Mouse (Mus musculus) liver, embryonic 14.5 days (tissue): ENCODE data around the gene Cidec. TPM values are rescaled to one million over a fixed set of nuclear protein-coding genes. Genes with fewer than 3 reads are reported as not detected.

Source experiments
- ATAC-seq: fragments of 200-750 bp; cut with Nextera tagmentation; 2 replicates; pipeline ENCODE4 v1.8.0; 2017; ENCODE audit warnings: moderate number of reproducible peaks, mild to moderate bottlenecking, moderate library complexity; ENCODE audit not compliant: insufficient read depth
- DNase-seq, 3 experiments: peaks; one replicate each; pipeline ENCODE4 v3.0.0-alpha.2; 2012 to 2013; ENCODE audit warnings: low read depth in 3 of 3, low spot score in 3 of 3
- H3K27ac ChIP-seq: fragments of 300-500 bp; sonication (generic); 2 replicates; pipeline ENCODE4 v1.5.1; 2014; ENCODE audit warnings: moderate library complexity, mild to moderate bottlenecking, control low read depth, inconsistent platforms
- H3K27me3 ChIP-seq: fragments of 300-500 bp; sonication (generic); 2 replicates; pipeline ENCODE4 v1.6.1; 2014; ENCODE audit warnings: mild to moderate bottlenecking, low read length, moderate library complexity; ENCODE audit not compliant: control insufficient read depth, insufficient read depth
- H3K36me3 ChIP-seq: fragments of 300-500 bp; sonication (generic); replicated peaks from 2 replicates; pipeline ENCODE4 v1.6.1; 2014; ENCODE audit warnings: low read depth; ENCODE audit not compliant: control insufficient read depth, insufficient read depth
- H3K4me1 ChIP-seq, 2 experiments: fragments of 200-500 bp in 1 of 2; fragments of 300-500 bp in 1 of 2; sonication (generic) in 1 of 2; replicated peaks; 2 replicates each; pipeline ENCODE4 v1.6.1; 2012 to 2014; ENCODE audit warnings: antibody characterized with exemption in 1 of 2, inconsistent platforms in 1 of 2, low read length in 1 of 2; ENCODE audit not compliant: control insufficient read depth in 2 of 2, insufficient read depth in 2 of 2
- H3K4me2 ChIP-seq: fragments of 300-500 bp; sonication (generic); 2 replicates; pipeline ENCODE4 v1.6.1; 2014; ENCODE audit warnings: low read depth, mild to moderate bottlenecking, control low read depth, moderate library complexity
- H3K4me3 ChIP-seq, 2 experiments: fragments of 200-500 bp in 1 of 2; fragments of 300-500 bp in 1 of 2; sonication (generic) in 1 of 2; 2 replicates each; pipeline ENCODE4 v1.5.1; 2012 to 2014; ENCODE audit warnings: low read depth in 2 of 2, low read length in 2 of 2, mild to moderate bottlenecking in 2 of 2, control low read depth in 1 of 2, inconsistent platforms in 1 of 2, moderate library complexity in 1 of 2; ENCODE audit not compliant: insufficient read depth in 1 of 2
- H3K9ac ChIP-seq: fragments of 300-500 bp; sonication (generic); replicated peaks from 2 replicates; pipeline ENCODE4 v1.6.1; 2014; ENCODE audit warnings: mild to moderate bottlenecking, control low read depth, moderate library complexity
- H3K9me3 ChIP-seq: fragments of 300-500 bp; sonication (generic); 2 replicates; pipeline ENCODE4 v1.6.1; 2016; ENCODE audit warnings: low read length, mixed read lengths; ENCODE audit not compliant: control insufficient read depth
- CTCF ChIP-seq: IDR thresholded peaks from 2 replicates; pipeline ENCODE4 v1.5.1; 2016; ENCODE audit warnings: antibody characterized with exemption, low read depth, control low read depth
- EP300 ChIP-seq: IDR thresholded peaks from 2 replicates; pipeline ENCODE4 v1.6.1; 2016; ENCODE audit warnings: antibody characterized with exemption, low read depth
- WGBS: fragments of 180-500 bp; shearing (Covaris S2); extraction: QIAGEN DNeasy Blood & Tissue Kit; methylation state at CpG from one replicate; pipeline ENCODE4 v1.1.7; 2014; ENCODE audit not compliant: insufficient replicate concordance; 5-methylcytosine and 5-hydroxymethylcytosine counted together
- polyA plus RNA-seq, 2 experiments: library from polyadenylated mRNA; depleted of rRNA in 1 of 2; stranded (reverse) in 1 of 2; unstranded in 1 of 2; fragments of >200 nt; fragmentation: Nextera tagmentation in 1 of 2; extraction: Ambion mirVana in 1 of 2; gene quantifications; 2 replicates each; pipeline versions ENCODE4 v1.2.1 to v1.2.3; 2012 to 2014

Cidec gene
- polyA plus RNA-seq (2012; rRNA removed) (0.02 TPM in 2 replicates), polyA plus RNA-seq (2014; fragmentation: Nextera tagmentation; extraction: Ambion mirVana) (0.13 TPM in 1 of 2 replicates, not detected in the other)

DNA sequence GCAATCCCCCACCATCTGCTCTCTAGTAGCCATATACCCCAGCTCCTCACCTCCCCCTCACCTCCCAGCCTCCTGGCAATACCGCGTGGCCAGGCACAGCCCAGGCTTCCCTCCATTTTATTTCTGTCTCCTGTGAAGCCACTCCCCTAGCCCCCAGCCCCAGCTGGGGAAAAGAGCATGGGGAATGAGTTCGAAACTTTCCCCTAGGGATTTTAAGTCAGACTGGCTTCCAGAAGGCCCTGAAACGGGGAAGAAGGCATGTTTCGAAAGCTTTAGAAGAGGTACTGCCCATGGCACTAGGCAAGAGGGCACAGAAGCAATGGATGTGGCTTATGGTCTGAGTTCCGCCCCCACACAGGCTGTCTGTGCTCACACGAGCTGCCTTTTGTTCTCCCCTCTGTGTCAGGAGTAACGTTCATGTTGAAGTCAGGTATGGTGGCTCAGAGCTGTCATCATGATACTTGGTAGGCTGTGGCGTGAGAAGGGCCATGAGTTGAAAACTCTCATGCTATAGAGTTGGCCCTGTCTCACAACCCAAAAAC is at the start of gene Cidec:
Gene Cidec, minus strand, starts transcription at position 97 of the 542 bp plus-strand sequence.
- Histone ChIP-seq H3K9me3 (no peaks in the 10 kb centered on the region), H3K4me2 (no peak within 1 kb of the TSS), H3K9ac (no peak within 1 kb of the TSS), H3K27me3 (no peaks in the 10 kb centered on the region), H3K36me3 (no peaks in the 10 kb centered on the region), H3K4me3 (no peak within 1 kb of the TSS), H3K27ac (no peak within 1 kb of the TSS), H3K4me1 (no peaks in the 10 kb centered on the region)
- TF ChIP-seq EP300 (no peak), CTCF (no peak)
- ATAC-seq (no peak), DNase-seq (no peak)
- whole genome bisulfite sequencing: 57% methylated on average over 9 of the region's 9 CpGs

DNA sequence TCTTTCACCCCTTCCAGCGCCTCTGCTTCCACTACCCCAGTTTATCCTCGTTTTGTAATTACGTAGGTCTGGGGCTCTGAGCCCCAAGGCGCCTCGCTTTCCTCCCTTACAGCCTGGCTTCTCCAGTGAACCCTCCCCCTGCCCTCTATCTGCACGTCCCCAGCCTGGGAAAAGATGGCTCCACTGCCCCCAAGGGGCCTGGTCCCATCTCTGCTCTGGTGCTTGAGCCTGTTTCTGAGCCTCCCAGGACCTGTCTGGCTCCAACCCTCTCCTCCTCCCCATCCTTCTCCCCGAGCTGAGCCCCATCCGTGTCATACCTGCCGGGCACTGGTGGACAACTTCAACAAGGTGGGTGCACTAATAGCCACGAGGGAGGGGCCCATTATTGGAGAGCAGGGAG is 48.2 kb upstream of the Cidec start:
- 10% methylated on average over 10 of the region's 10 CpGs for WGBS
- H3K4me1 ChIP-seq: peaks cover 6 to 17% of the 10 kb centered on the region in 2 experiments; a peak in 3 of 4 replicates
- H3K27me3 ChIP-seq: peaks cover 8% of the 10 kb centered on the region
- no peaks in the 10 kb centered on the region for H3K9me3 ChIP-seq
- ATAC-seq (peak; percentile 17; the same call in 1 of the 2 replicates), DNase-seq (no peak)
- peak overlapping the region; percentile 59 to 66 for H3K4me3 ChIP-seq
- peak overlapping the region; percentile 45 for H3K27ac ChIP-seq
- TF ChIP-seq EP300 (no peak), CTCF (peak; percentile 20; the same call in 1 of the 2 replicates)
- peak overlapping the region; percentile 72 for H3K9ac ChIP-seq
- no peaks in the 10 kb centered on the region for H3K36me3 ChIP-seq
- peak overlapping the region; percentile 73 for H3K4me2 ChIP-seq

DNA sequence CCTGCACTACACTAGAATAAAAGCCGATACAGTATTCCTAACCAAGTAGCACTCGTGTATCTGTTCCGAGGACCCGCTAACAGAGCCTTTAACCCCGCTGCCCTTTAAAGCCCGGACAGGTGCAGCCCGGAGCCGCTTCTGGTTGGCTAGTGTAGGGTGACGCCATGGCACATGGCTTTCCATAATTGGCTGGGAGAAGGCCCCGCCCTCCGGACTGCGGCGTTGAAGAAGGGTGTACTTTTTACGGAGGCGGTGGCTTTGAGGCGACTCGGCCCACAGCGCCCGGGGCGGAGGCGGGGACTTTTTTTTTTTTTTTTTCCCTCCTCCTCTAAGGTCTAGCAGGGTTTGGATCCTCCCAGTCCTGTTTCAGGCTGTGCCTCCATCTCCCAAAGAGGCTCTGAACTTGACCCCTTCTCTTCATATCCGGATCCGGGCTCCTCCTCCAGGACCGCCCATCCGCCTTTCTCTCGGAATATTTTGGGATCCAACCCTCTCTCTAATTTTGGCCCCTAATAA is 47.6 kb upstream of the Cidec start, which contains the start of gene Creld1:
Gene Creld1, plus strand, starts transcription at position 198 of the 516 bp plus-strand sequence.
- peak within 1 kb of the TSS; percentile 72 for H3K9ac ChIP-seq
- WGBS: under 1% methylated on average over 26 of the region's 26 CpGs
- H3K36me3 ChIP-seq: no peaks in the 10 kb centered on the region
- H3K4me2 ChIP-seq: peak within 1 kb of the TSS; percentile 73
- H3K9me3 ChIP-seq: no peaks in the 10 kb centered on the region
- H3K27me3 ChIP-seq: peaks cover 8% of the 10 kb centered on the region
- DNase-seq (peak; percentile 94), ATAC-seq (peak; percentile 97)
- peaks cover 6 to 17% of the 10 kb centered on the region in 2 experiments; a peak in 3 of 4 replicates for H3K4me1 ChIP-seq
- TF ChIP-seq CTCF (no peak), EP300 (no peak)
- peak within 1 kb of the TSS; percentile 45 for H3K27ac ChIP-seq
- H3K4me3 ChIP-seq: peak within 1 kb of the TSS; percentile 59 to 66

DNA sequence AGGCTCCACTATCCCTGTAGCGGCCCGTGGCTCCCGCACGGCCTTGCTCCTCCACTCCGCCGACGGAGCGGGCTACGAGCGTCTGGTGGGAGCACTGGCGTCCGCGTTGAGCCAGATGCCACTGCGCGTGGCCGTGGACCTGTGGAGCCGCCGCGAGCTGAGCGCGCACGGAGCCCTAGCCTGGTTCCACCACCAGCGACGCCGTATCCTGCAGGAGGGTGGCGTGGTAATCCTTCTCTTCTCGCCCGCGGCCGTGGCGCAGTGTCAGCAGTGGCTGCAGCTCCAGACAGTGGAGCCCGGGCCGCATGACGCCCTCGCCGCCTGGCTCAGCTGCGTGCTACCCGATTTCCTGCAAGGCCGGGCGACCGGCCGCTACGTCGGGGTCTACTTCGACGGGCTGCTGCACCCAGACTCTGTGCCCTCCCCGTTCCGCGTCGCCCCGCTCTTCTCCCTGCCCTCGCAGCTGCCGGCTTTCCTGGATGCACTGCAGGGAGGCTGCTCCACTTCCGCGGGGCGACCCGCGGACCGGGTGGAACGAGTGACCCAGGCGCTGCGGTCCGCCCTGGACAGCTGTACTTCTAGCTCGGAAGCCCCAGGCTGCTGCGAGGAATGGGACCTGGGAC is 47.0 kb upstream of the Cidec start:
- Histone ChIP-seq H3K4me2 (peak overlapping the region; percentile 73), H3K27ac (no peak overlapping the region), H3K4me3 (peak overlapping the region; percentile 58 to 59), H3K27me3 (peaks cover 8% of the 10 kb centered on the region), H3K4me1 (peaks cover 6 to 15% of the 10 kb centered on the region in 2 experiments; a peak in 3 of 4 replicates), H3K36me3 (no peaks in the 10 kb centered on the region), H3K9ac (peak overlapping the region; percentile 10), H3K9me3 (no peaks in the 10 kb centered on the region)
- DNase-seq (peak in 1 of 3 experiments; percentile 9), ATAC-seq (peak; percentile 49)
- TF ChIP-seq CTCF: peak; percentile 26; the same call in 1 of the 2 replicates
- no peak for TF ChIP-seq EP300
- WGBS: under 1% methylated on average over 65 of the region's 65 CpGs
